ENCODE assay signal across 9 mouse cellular contexts in genomic region chr11:6402515-6403510, GRCm38 (mm10). TPM values are rescaled to one million over a fixed set of nuclear protein-coding genes. Genes with fewer than 3 reads are reported as not detected.
A peak's percentile ranks its signal among the peaks of the same experiment; 100 is the strongest.
DNase-seq lines count a peak whose midpoint lies in the region; ATAC-seq and TF ChIP-seq lines count a peak whose summit lies in the region.
"Had no signal": no experiment of that assay in that cellular context is flagged by ENCODE, and none has a peak within 500 bp of the region (broad histone marks: within the 10 kb centered on the region; RNA-seq: fewer than 3 reads in every experiment).

No protein-coding gene starts in this region.

- TF ChIP-seq CTCF in CH12.LX (conservative IDR thresholded peaks at IDR 0.05 in 1 of 2, IDR thresholded peaks at IDR 0.05 in 1 of 2; ENCODE audit: low read depth in 2 of 2, low read length in 2 of 2): peak; percentile 94 to 98

- H3K4me3 ChIP-seq in intestine, embryonic 14.5 days (ENCODE audit: low read depth, low read length): no peak overlapping the region
- H3K4me3 ChIP-seq in intestine, embryonic 16.5 days (ENCODE audit: low read length): no peak overlapping the region
- no peak overlapping the region for H3K4me3 ChIP-seq in CH12.LX (replicated peaks in 1 of 3; ENCODE audit: low read depth in 2 of 3, low read length in 2 of 3, poor library complexity in 1 of 3)
- no peak overlapping the region for H3K4me3 ChIP-seq in liver, embryonic 12.5 days
- H3K4me3 ChIP-seq in hindbrain, embryonic 12.5 days: no peak overlapping the region

- H3K4me1 ChIP-seq in intestine, embryonic 14.5 days (replicated peaks; ENCODE audit: control insufficient read depth, insufficient read depth, low read length): peaks cover 23% of the 10 kb centered on the region
- peaks cover 26% of the 10 kb centered on the region for H3K4me1 ChIP-seq in intestine, embryonic 16.5 days (ENCODE audit: control insufficient read depth, insufficient read depth, low read length)
- H3K4me1 ChIP-seq in CH12.LX (ENCODE audit: control insufficient read depth in 1 of 2, insufficient read depth in 2 of 2): peaks cover 0 to 10% of the 10 kb centered on the region in 2 experiments; a peak in 1 of 4 replicates
- peaks cover 17% of the 10 kb centered on the region for H3K4me1 ChIP-seq in liver, embryonic 12.5 days
- peaks cover 18% of the 10 kb centered on the region for H3K4me1 ChIP-seq in hindbrain, embryonic 12.5 days

- DNase-seq in intestine, embryonic 14.5 days (ENCODE audit: low spot score): peak; percentile 74
- peak; percentile 86 for DNase-seq in CH12.LX (ENCODE audit: extremely low read depth)
- DNase-seq in adrenal gland, postnatal 36 days: peak; percentile 77 to 90
- peak; percentile 84 for DNase-seq in gastrocnemius, postnatal 10 days
- DNase-seq in right cerebral cortex, postnatal 10 days (ENCODE audit: low spot score in 2 of 2): peak; percentile 46 to 59

- WGBS in intestine, embryonic 14.5 days: 85% methylated on average over 19 of the region's 19 CpGs
- WGBS in intestine, embryonic 16.5 days: 87% methylated on average over 19 of the region's 19 CpGs
- WGBS in liver, embryonic 12.5 days (ENCODE audit: insufficient replicate concordance): 78% methylated on average over 19 of the region's 19 CpGs
- 84% methylated on average over 19 of the region's 19 CpGs for WGBS in hindbrain, embryonic 12.5 days

- H3K79me2 ChIP-seq in CH12.LX (replicated peaks; ENCODE audit: control insufficient read depth, extremely low read depth, insufficient read depth, poor library complexity, severe bottlenecking): no peaks in the 10 kb centered on the region

- no peak for ATAC-seq in intestine, embryonic 14.5 days (replicated peaks; ENCODE audit: low FRiP score, low TSS enrichment, low read depth)
- no peak for ATAC-seq in intestine, embryonic 16.5 days
- peak; percentile 48; the same call in 1 of the 2 replicates for ATAC-seq in liver, embryonic 12.5 days
- no peak for ATAC-seq in hindbrain, embryonic 12.5 days (ENCODE audit: low FRiP score)

- no peak overlapping the region for H3K4me2 ChIP-seq in intestine, embryonic 14.5 days (ENCODE audit: low read length)
- H3K4me2 ChIP-seq in intestine, embryonic 16.5 days (ENCODE audit: low read depth, low read length): no peak overlapping the region
- H3K4me2 ChIP-seq in CH12.LX (ENCODE audit: insufficient read depth, low read depth, poor library complexity, severe bottlenecking): no peak overlapping the region
- H3K4me2 ChIP-seq in liver, embryonic 12.5 days: no peak overlapping the region
- H3K4me2 ChIP-seq in hindbrain, embryonic 12.5 days (replicated peaks): no peak overlapping the region

- H3K9me3 ChIP-seq in intestine, embryonic 14.5 days (ENCODE audit: control insufficient read depth, low read length): no peaks in the 10 kb centered on the region
- no peaks in the 10 kb centered on the region for H3K9me3 ChIP-seq in intestine, embryonic 16.5 days (ENCODE audit: control insufficient read depth, low read length)
- H3K9me3 ChIP-seq in CH12.LX (replicated peaks; ENCODE audit: low read length): no peaks in the 10 kb centered on the region
- no peaks in the 10 kb centered on the region for H3K9me3 ChIP-seq in liver, embryonic 12.5 days (replicated peaks)
- H3K9me3 ChIP-seq in hindbrain, embryonic 12.5 days (replicated peaks): no peaks in the 10 kb centered on the region

- H3K36me3 ChIP-seq in intestine, embryonic 14.5 days (ENCODE audit: control insufficient read depth, insufficient read depth, low read length): peaks cover 79% of the 10 kb centered on the region
- peaks cover 41% of the 10 kb centered on the region for H3K36me3 ChIP-seq in intestine, embryonic 16.5 days (ENCODE audit: control insufficient read depth, insufficient read depth, low read length)
- peaks cover 84 to 96% of the 10 kb centered on the region in 2 experiments for H3K36me3 ChIP-seq in CH12.LX (replicated peaks in 1 of 2; ENCODE audit: control insufficient read depth in 1 of 2, insufficient read depth in 1 of 2, low read length in 1 of 2)
- peaks cover 87% of the 10 kb centered on the region for H3K36me3 ChIP-seq in liver, embryonic 12.5 days
- H3K36me3 ChIP-seq in hindbrain, embryonic 12.5 days: peaks cover 93% of the 10 kb centered on the region

- no peak overlapping the region for H3K27ac ChIP-seq in intestine, embryonic 14.5 days (ENCODE audit: low read depth)
- no peak overlapping the region for H3K27ac ChIP-seq in intestine, embryonic 16.5 days (ENCODE audit: low read length)
- H3K27ac ChIP-seq in CH12.LX (ENCODE audit: insufficient read depth, low read depth): no peak overlapping the region
- no peak overlapping the region for H3K27ac ChIP-seq in liver, embryonic 12.5 days
- no peak overlapping the region for H3K27ac ChIP-seq in hindbrain, embryonic 12.5 days
- H3K27ac ChIP-seq: macrophage had no signal

- dilution Hi-C loops in CH12.LX (cut with MboI; ENCODE audit: extremely low pct_ligation_motif_present, extremely low pct_unique_long_range_greater_than_20kb, low sequenced_read_pairs): no loop called here

- TF ChIP-seq RAD21 in CH12.LX (IDR thresholded peaks at IDR 0.05; ENCODE audit: low read depth, low read length): peak; percentile 67

- H3K27me3 ChIP-seq in intestine, embryonic 14.5 days (replicated peaks; ENCODE audit: control insufficient read depth, insufficient read depth, low read length): no peaks in the 10 kb centered on the region
- no peaks in the 10 kb centered on the region for H3K27me3 ChIP-seq in intestine, embryonic 16.5 days (replicated peaks; ENCODE audit: control insufficient read depth, insufficient read depth, low read length)
- H3K27me3 ChIP-seq in CH12.LX (replicated peaks): no peaks in the 10 kb centered on the region
- no peaks in the 10 kb centered on the region for H3K27me3 ChIP-seq in liver, embryonic 12.5 days (replicated peaks)
- no peaks in the 10 kb centered on the region for H3K27me3 ChIP-seq in hindbrain, embryonic 12.5 days

- TF ChIP-seq EP300 in CH12.LX (IDR thresholded peaks at IDR 0.05; ENCODE audit: low read length): no peak

- in situ Hi-C loops in CH12.LX (cut with MboI; ENCODE audit: low pct_ligation_motif_present, low pct_unique_long_range_greater_than_20kb, low sequenced_read_pairs): no loop called here

- no peak overlapping the region for H3K9ac ChIP-seq in intestine, embryonic 14.5 days (ENCODE audit: low read length)
- no peak overlapping the region for H3K9ac ChIP-seq in intestine, embryonic 16.5 days (ENCODE audit: low read depth, low read length)
- no peak overlapping the region for H3K9ac ChIP-seq in CH12.LX (ENCODE audit: insufficient read depth, low read depth)
- H3K9ac ChIP-seq in liver, embryonic 12.5 days: no peak overlapping the region
- H3K9ac ChIP-seq in hindbrain, embryonic 12.5 days: no peak overlapping the region

- no peak; the same call in 1 of the 2 replicates for TF ChIP-seq POLR2A in CH12.LX (IDR thresholded peaks at IDR 0.05; ENCODE audit: low read depth, low read length)

TF ChIP-seq in CH12.LX, 34 proteins besides CTCF, POLR2A, EP300 and RAD21 (continues in another document):
- TF ChIP-seq ZC3H11A (IDR thresholded peaks at IDR 0.05; ENCODE audit: low read depth, low read length) (peak; percentile 3; the same call in 1 of the 2 replicates), CHD1 (IDR thresholded peaks at IDR 0.05; ENCODE audit: low read depth, low read length) (no peak), SMC3 (IDR thresholded peaks at IDR 0.05; ENCODE audit: low read depth, low read length) (peak; percentile 72), ZNF384 (IDR thresholded peaks at IDR 0.05; ENCODE audit: low read depth, low read length) (no peak), E2F4 (IDR thresholded peaks at IDR 0.05; ENCODE audit: insufficient replicate concordance, low read depth, low read length) (no peak), ETS1 (conservative IDR thresholded peaks at IDR 0.05; ENCODE audit: low read depth, low read length) (no peak), USF2 (conservative IDR thresholded peaks at IDR 0.05; ENCODE audit: low read depth, low read length) (no peak), GABPA (IDR thresholded peaks at IDR 0.05; ENCODE audit: insufficient replicate concordance, low read depth, low read length) (no peak), ELF1 (IDR thresholded peaks at IDR 0.05; ENCODE audit: low read depth, low read length) (peak; percentile 61)

RNA-seq across cellular contexts. Expression of gene Ppia, which starts 12.4 kb away (rescaled TPM):
- 5,694 and 5,748 TPM in 2 replicates for polyA plus RNA-seq in intestine, embryonic 14.5 days (2014; fragmentation: Nextera tagmentation; extraction: Ambion mirVana)
- polyA plus RNA-seq in intestine, embryonic 16.5 days (2015; fragmentation: Nextera tagmentation; extraction: Ambion mirVana): 5,222 and 5,444 TPM in 2 replicates
- total RNA-seq in CH12.LX (2012; rRNA removed): 8,867 and 10,240 TPM in 2 replicates
- total RNA-seq in CH12.LX (2014; rRNA removed): 9,428 and 9,904 TPM in 2 replicates
- 5,045 and 5,764 TPM in 2 replicates for polyA plus RNA-seq in CH12.LX (2012; ENCODE audit: insufficient read length, low read depth)
- total RNA-seq in adrenal gland, postnatal 36 days (2021): 1,000 to 10,000 TPM; 1,935 TPM
- total RNA-seq in gastrocnemius, postnatal 10 days (2021): 100 to 1,000 TPM; 765 to 781 TPM
- polyA plus RNA-seq in liver, embryonic 12.5 days (2016; fragmentation: Nextera tagmentation; extraction: Ambion mirVana): 3,798 and 3,900 TPM in 2 replicates
- 4,150 and 4,164 TPM in 2 replicates for polyA plus RNA-seq in hindbrain, embryonic 12.5 days (2016; fragmentation: Nextera tagmentation; extraction: Ambion mirVana)

RNA-seq across cellular contexts. Expression of gene Zmiz2, which starts 13.9 kb away (rescaled TPM):
- polyA plus RNA-seq in intestine, embryonic 14.5 days (2014; fragmentation: Nextera tagmentation; extraction: Ambion mirVana): 14.0 and 14.2 TPM in 2 replicates
- polyA plus RNA-seq in intestine, embryonic 16.5 days (2015; fragmentation: Nextera tagmentation; extraction: Ambion mirVana): 9.2 and 9.3 TPM in 2 replicates
- total RNA-seq in CH12.LX (2012; rRNA removed) (33.1 and 46.3 TPM in 2 replicates), CH12.LX (2014; rRNA removed) (8.5 and 10.6 TPM in 2 replicates)
- 197 and 238 TPM in 2 replicates for polyA plus RNA-seq in CH12.LX (2012; ENCODE audit: insufficient read length, low read depth)
- 10 to 100 TPM; 49.1 to 51.0 TPM for total RNA-seq in adrenal gland, postnatal 36 days (2021)
- total RNA-seq in gastrocnemius, postnatal 10 days (2021): 10 to 100 TPM; 31.8 to 34.3 TPM
- polyA plus RNA-seq in liver, embryonic 12.5 days (2016; fragmentation: Nextera tagmentation; extraction: Ambion mirVana): 5.6 and 6.7 TPM in 2 replicates
- 21.5 and 22.4 TPM in 2 replicates for polyA plus RNA-seq in hindbrain, embryonic 12.5 days (2016; fragmentation: Nextera tagmentation; extraction: Ambion mirVana)

RNA-seq across cellular contexts. Expression of gene H2afv, which starts 41.4 kb away (rescaled TPM):
- polyA plus RNA-seq in intestine, embryonic 14.5 days (2014; fragmentation: Nextera tagmentation; extraction: Ambion mirVana): 510 and 552 TPM in 2 replicates
- 393 and 415 TPM in 2 replicates for polyA plus RNA-seq in intestine, embryonic 16.5 days (2015; fragmentation: Nextera tagmentation; extraction: Ambion mirVana)
- 51.4 and 73.2 TPM in 2 replicates for total RNA-seq in CH12.LX (2012; rRNA removed)
- total RNA-seq in CH12.LX (2014; rRNA removed): 37.8 and 46.6 TPM in 2 replicates
- polyA plus RNA-seq in CH12.LX (2012; ENCODE audit: insufficient read length, low read depth): 63.7 and 67.6 TPM in 2 replicates
- 10 to 100 TPM; 64.9 to 68.8 TPM for total RNA-seq in adrenal gland, postnatal 36 days (2021)
- 10 to 100 TPM; 66.2 to 67.3 TPM for total RNA-seq in gastrocnemius, postnatal 10 days (2021)
- 121 and 125 TPM in 2 replicates for polyA plus RNA-seq in liver, embryonic 12.5 days (2016; fragmentation: Nextera tagmentation; extraction: Ambion mirVana)
- 520 and 591 TPM in 2 replicates for polyA plus RNA-seq in hindbrain, embryonic 12.5 days (2016; fragmentation: Nextera tagmentation; extraction: Ambion mirVana)
